Mouse (Mus musculus): ENCODE results near the gene Rnf10. TPM values are rescaled to one million over a fixed set of nuclear protein-coding genes. Genes with fewer than 3 reads are reported as not detected.

Rnf10 gene
- polyA plus RNA-seq, 1 experiment = 127 TPM

DNA sequence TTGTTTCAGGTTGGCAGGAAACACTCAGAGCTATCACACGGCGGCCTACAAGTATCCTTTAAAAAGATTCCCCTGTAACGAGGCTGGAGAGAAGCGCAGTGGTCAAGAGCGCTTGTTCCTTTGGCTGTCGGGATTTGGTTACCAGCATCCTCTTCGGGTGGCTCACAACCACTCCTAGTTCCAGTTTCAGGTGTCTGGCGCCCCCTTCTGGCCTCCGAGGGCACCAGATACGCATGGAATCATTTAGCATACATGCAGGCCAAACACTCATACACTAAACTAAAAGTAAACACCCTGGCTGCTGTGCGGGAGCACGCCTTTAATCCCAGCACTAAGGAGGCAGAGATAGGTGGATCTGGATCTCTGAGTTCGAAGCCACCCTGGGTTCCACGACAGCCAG lies 3.3 kb upstream of the Rnf10 start:
- Histone ChIP-seq H3K4me3 (replicated peaks) (no peak overlapping the region), H3K27me3 (replicated peaks) (no peaks in the 10 kb centered on the region), H3K36me3 (replicated peaks; ENCODE audit: low read length) (peaks cover under 1% of the 10 kb centered on the region), H3K9me3 (no peaks in the 10 kb centered on the region), H3K4me1 (peaks cover 46% of the 10 kb centered on the region)
- TF ChIP-seq FLI1 (IDR thresholded peaks at IDR 0.05; ENCODE audit: low read length) (no peak), GATA1 (IDR thresholded peaks at IDR 0.05; ENCODE audit: borderline replicate concordance, low read length) (no peak)

DNA sequence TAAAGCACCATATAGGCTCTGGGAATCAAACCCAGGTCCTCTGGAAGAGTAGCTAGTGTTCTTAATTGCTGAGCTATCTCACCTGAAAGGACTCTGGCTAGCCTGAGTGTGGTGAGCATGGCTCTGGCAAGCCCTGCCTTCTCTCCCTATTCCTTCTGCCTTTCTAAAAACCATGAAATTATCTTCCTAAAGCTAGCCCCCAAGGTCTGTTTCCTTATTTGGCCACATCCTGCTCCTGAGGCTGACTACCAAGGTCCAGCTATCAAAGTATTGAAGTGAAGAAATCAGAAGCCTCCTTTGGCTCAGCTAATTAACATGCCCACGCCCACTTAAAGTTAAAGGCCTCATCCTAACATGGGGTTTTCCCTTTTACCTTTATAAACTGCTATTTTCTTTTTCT lies 2.1 kb upstream of the Rnf10 start:
- no peaks in the 10 kb centered on the region for H3K9me3 ChIP-seq
- TF ChIP-seq GATA1 (IDR thresholded peaks at IDR 0.05; ENCODE audit: borderline replicate concordance, low read length) (no peak), FLI1 (IDR thresholded peaks at IDR 0.05; ENCODE audit: low read length) (no peak)
- peaks cover 49% of the 10 kb centered on the region for H3K4me1 ChIP-seq
- H3K4me3 ChIP-seq (replicated peaks) = peak overlapping the region; percentile 31
- peaks cover 13% of the 10 kb centered on the region for H3K36me3 ChIP-seq (replicated peaks; ENCODE audit: low read length)
- no peaks in the 10 kb centered on the region for H3K27me3 ChIP-seq (replicated peaks)

DNA sequence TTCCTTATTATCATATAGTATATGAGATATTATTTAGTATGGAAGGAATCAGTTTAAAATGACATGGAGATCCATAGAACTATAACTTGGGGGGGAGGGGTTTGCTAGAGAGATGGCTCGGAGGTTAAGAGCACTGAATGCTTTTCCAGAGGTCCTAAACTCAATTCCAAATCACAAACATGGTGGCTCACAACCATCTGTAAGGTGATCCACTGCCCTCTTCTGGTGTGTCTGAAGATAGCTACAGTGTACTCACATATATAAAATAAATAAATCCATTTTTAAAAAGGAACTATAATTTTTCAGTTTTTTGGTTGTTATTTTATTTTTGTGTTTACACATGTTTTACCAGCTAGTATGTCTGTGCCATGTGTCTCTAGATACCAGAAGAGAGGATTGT lies 1.7 kb upstream of the Rnf10 start:
- H3K4me1 ChIP-seq = peaks cover 53% of the 10 kb centered on the region

DNA sequence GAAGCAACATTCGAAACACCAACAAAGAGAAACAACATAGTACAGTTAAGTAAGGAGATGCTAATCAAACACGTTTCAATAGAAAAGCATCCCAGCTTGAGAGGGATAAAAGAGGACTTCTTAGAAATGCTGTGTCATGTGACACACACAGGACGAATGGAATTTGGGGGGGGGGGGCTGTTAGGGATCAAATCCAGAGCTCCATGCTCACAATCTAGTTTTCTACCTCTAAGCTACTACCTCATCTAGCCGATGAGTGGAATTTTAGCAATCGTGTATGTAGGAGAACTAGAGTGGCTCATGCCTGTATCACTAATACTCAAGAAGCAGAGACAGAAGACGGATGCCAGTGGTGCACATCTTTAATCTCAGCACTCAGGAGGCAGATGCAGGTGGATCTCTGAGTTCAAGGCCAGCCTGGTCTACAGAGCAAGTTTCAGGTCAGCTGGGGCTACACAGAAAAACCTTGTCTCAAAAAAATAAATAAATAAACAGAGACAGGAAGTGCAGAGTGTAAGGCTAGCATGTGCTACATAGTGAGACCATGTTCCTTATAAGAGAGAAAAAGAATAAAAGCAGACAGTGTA lies 944 bp upstream of the Rnf10 start:
- no peak for TF ChIP-seq FLI1 (IDR thresholded peaks at IDR 0.05; ENCODE audit: low read length)
- no peak for TF ChIP-seq GATA1 (IDR thresholded peaks at IDR 0.05; ENCODE audit: borderline replicate concordance, low read length)
- Histone ChIP-seq H3K4me3 (replicated peaks) (no peak overlapping the region), H3K9me3 (no peaks in the 10 kb centered on the region), H3K36me3 (replicated peaks; ENCODE audit: low read length) (peaks cover 24% of the 10 kb centered on the region), H3K27me3 (replicated peaks) (no peaks in the 10 kb centered on the region), H3K4me1 (peaks cover 57% of the 10 kb centered on the region)

More for the DNA sequence above, 1.7 kb upstream of the Rnf10 start:
- no peak overlapping the region for H3K4me3 ChIP-seq (replicated peaks)
- H3K9me3 ChIP-seq = no peaks in the 10 kb centered on the region
- peaks cover 17% of the 10 kb centered on the region for H3K36me3 ChIP-seq (replicated peaks; ENCODE audit: low read length)
- no peak for TF ChIP-seq FLI1 (IDR thresholded peaks at IDR 0.05; ENCODE audit: low read length)
- TF ChIP-seq GATA1 (IDR thresholded peaks at IDR 0.05; ENCODE audit: borderline replicate concordance, low read length) = no peak
- no peaks in the 10 kb centered on the region for H3K27me3 ChIP-seq (replicated peaks)

DNA sequence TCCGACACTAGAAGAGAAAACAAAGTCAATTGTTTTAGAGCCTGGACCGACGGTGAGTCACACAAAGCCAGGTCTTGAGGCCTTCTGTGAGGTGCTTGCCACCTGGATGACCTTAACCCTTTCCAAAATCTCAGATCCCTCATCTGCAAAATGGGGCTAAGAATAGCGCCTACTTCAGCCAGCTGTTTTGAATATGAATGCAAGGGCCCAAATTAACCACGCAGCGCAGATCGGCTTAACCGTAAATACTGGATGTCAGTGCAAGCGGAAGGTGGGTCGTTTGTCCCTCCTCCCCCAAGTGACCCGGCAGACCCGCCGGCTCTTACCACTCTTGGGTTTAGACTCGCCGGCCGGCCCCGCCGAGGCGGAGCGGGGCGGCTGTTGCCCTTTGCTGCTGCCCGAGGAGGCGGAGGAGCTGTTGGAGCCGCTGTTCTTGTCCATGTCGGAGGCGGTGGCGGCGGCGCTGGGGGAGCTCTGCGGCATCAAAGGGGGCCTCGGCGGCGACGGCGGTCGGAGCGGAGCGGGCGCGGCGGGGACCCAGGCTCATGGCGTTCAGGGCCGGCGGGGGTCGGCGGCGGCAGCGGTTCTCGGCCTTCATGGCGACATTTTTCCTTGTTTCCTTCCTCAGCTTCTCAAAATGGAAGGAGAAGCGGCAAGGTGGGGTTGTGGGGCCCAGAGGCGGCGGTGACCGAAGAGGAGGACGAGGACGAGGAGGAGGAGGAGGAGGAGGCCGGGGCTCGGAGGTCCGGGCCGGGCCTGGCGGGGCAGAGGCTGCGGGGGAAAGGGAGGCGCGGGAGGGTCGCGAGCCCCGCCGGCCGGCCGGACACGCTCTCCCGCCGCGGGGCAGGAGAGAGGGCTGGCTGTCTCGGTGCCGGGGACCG lies 527 bp downstream of the Rnf10 start:
- Histone ChIP-seq H3K4me1 (peaks cover 72% of the 10 kb centered on the region), H3K4me3 (replicated peaks) (peak overlapping the region; percentile 97), H3K27me3 (replicated peaks) (no peaks in the 10 kb centered on the region), H3K9me3 (no peaks in the 10 kb centered on the region), H3K36me3 (replicated peaks; ENCODE audit: low read length) (peaks cover 31% of the 10 kb centered on the region)
- TF ChIP-seq FLI1 (IDR thresholded peaks at IDR 0.05; ENCODE audit: low read length) = no peak
- TF ChIP-seq GATA1 (IDR thresholded peaks at IDR 0.05; ENCODE audit: borderline replicate concordance, low read length) = no peak

DNA sequence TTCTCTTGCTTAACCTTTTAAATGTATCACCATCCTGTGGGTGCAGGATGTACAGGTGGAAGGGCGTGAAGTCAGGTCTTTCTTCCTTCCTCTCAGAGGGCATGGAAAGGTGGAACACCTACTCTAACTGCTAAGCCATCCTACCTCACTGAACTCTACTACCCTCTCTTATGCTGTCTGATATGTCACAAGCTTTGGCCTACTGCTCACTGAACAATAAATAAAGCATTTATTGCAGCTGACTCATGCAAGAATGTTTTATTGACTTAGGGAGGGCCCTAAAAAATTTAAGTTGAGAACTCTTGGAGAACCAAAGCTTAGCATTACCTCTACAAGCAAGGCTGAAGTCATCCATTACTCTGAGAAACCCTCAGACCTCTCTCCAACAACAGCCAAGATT lies 2.7 kb downstream of the Rnf10 start:
- H3K27me3 ChIP-seq (replicated peaks) = no peaks in the 10 kb centered on the region
- peaks cover 80% of the 10 kb centered on the region for H3K4me1 ChIP-seq
- peaks cover 45% of the 10 kb centered on the region for H3K36me3 ChIP-seq (replicated peaks; ENCODE audit: low read length)
- H3K9me3 ChIP-seq = no peaks in the 10 kb centered on the region
- no peak for TF ChIP-seq GATA1 (IDR thresholded peaks at IDR 0.05; ENCODE audit: borderline replicate concordance, low read length)
- no peak for TF ChIP-seq FLI1 (IDR thresholded peaks at IDR 0.05; ENCODE audit: low read length)
- peak overlapping the region; percentile 97 for H3K4me3 ChIP-seq (replicated peaks)

DNA sequence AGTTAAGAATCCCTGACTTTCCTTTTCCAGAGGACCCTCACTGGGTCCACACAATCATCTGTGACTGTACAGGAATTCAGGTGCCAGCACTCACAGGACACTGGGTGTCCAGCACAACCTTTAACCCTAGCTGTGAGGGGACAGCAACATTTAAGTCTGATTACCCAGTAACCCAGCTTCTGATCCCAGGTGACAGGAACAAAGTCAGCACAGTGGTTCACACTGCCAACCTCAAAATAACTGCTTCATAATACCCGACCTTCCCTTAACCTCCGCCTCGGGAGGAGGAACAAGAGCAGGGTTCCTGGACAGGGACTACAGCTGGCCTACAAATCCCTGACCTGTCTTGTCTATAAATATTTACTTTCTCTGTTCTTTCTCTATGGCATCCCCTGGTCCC lies 4.4 kb downstream of the Rnf10 start:
- H3K36me3 ChIP-seq (replicated peaks; ENCODE audit: low read length) = peaks cover 57% of the 10 kb centered on the region
- peak overlapping the region; percentile 97 for H3K4me3 ChIP-seq (replicated peaks)
- no peaks in the 10 kb centered on the region for H3K9me3 ChIP-seq
- peaks cover 75% of the 10 kb centered on the region for H3K4me1 ChIP-seq
- TF ChIP-seq GATA1 (IDR thresholded peaks at IDR 0.05; ENCODE audit: borderline replicate concordance, low read length) = no peak
- TF ChIP-seq FLI1 (IDR thresholded peaks at IDR 0.05; ENCODE audit: low read length) = no peak
- H3K27me3 ChIP-seq (replicated peaks) = no peaks in the 10 kb centered on the region

DNA sequence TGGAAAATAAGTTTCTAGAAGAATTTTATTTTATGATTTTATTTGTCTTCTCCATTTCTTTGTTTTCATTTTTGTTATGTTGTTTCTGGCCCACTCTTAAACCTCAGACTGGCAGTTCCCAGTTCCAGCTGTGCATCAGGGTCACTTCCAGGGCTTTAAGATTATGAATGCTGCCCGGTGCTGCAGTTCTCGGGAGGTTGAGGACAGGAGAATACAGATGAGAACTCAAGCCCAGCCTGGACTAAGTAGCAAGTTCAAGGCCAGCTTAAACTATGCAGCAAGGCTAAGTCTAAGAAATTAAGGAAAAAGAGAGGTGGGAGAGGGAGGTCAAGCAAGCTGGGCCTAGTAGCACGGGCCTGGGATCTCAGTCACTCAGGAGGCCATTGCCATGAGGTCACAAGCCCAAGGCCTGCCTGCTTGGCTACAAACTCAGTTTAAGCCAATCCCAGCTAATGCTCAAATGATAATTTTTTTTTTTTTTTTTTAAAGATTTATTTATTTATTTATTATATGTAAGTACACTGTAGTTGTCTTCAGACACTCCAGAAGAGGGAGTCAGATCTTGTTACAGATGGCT lies 5.1 kb downstream of the Rnf10 start:
- Histone ChIP-seq H3K4me1 (peaks cover 80% of the 10 kb centered on the region), H3K36me3 (replicated peaks; ENCODE audit: low read length) (peaks cover 64% of the 10 kb centered on the region), H3K27me3 (replicated peaks) (no peaks in the 10 kb centered on the region), H3K9me3 (no peaks in the 10 kb centered on the region), H3K4me3 (replicated peaks) (peak overlapping the region; percentile 89)
- TF ChIP-seq FLI1 (IDR thresholded peaks at IDR 0.05; ENCODE audit: low read length) (no peak), GATA1 (IDR thresholded peaks at IDR 0.05; ENCODE audit: borderline replicate concordance, low read length) (no peak)

DNA sequence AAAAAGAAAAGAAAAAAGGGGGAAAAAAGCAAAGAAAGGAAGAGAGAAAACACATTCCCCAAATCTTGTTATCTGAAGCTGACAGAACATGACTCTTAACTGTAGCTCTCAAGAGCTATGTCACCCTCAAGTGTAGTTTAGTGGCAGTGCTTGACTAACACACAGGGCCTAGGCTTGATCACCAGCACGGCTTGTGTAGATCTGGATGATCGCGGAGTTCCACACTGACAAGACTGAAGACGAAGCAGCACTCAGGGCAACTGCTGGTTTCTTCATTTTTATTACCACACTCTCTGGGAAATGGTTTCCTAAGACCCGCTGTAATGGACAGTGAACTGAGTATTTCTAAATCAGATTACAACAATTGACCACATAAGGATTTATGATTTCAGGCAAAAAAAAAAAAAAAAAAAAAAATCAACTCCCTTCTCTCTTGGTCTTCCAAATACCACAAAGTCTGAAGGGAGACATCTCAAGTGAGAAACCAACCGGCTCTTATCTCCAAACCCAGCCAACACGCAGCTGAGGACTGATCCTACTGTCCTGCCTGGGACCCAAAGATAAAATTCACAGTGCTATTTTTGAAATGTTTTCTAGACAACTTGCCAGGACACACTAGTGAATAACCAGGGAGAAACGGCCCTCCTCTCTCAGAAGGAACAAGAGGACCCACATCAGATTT lies 5.8 kb downstream of the Rnf10 start:
- Histone ChIP-seq H3K4me3 (replicated peaks) (peak overlapping the region; percentile 88), H3K27me3 (replicated peaks) (no peaks in the 10 kb centered on the region), H3K4me1 (peaks cover 85% of the 10 kb centered on the region), H3K36me3 (replicated peaks; ENCODE audit: low read length) (peaks cover 70% of the 10 kb centered on the region), H3K9me3 (no peaks in the 10 kb centered on the region)
- no peak for TF ChIP-seq FLI1 (IDR thresholded peaks at IDR 0.05; ENCODE audit: low read length)
- TF ChIP-seq GATA1 (IDR thresholded peaks at IDR 0.05; ENCODE audit: borderline replicate concordance, low read length) = peak; percentile 41; the same call in 1 of the 3 replicates
